Mouse (Mus musculus) erythroblast, embryonic 14.5 days (primary cell): ENCODE measurements at regions not wholly inside any gene's neighbourhood (a gene's known extent, or its start where the extent isn't known, plus 50 kb on each side); places are given as distances from the start of the nearest gene placed in this dataset.

ENCODE experiments used
- H3K27me3 ChIP-seq: 2 replicates; pipeline ENCODE4 v1.6.1; 2012; ENCODE audit warnings: inconsistent platforms; ENCODE audit not compliant: control insufficient read depth
- H3K36me3 ChIP-seq: 2 replicates; pipeline ENCODE4 v1.6.1; 2012; ENCODE audit warnings: mild to moderate bottlenecking, inconsistent platforms; ENCODE audit not compliant: control insufficient read depth
- H3K4me1 ChIP-seq: 2 replicates; pipeline ENCODE4 v1.6.1; 2012; ENCODE audit warnings: inconsistent platforms; ENCODE audit not compliant: control insufficient read depth
- H3K4me3 ChIP-seq: replicated peaks from 2 replicates; pipeline ENCODE3; 2012; ENCODE audit warnings: moderate library complexity, mild to moderate bottlenecking, inconsistent platforms
- H3K9me3 ChIP-seq: 2 replicates; pipeline ENCODE4 v1.6.1; 2012; ENCODE audit warnings: low read length, inconsistent platforms, mixed read lengths; ENCODE audit not compliant: control insufficient read depth
- GATA1 ChIP-seq: IDR thresholded peaks from 2 replicates; pipeline ENCODE4 v1.6.1; 2012; ENCODE audit warnings: low read length, inconsistent platforms, mixed read lengths
- TAL1 ChIP-seq: IDR thresholded peaks from 3 replicates; pipeline ENCODE4 v1.6.1; 2012; ENCODE audit warnings: low read length, inconsistent platforms, mixed read lengths

GRCm38 (mm10) chr2:46371755-46372154, 1254.6 kb upstream of the Zeb2 start:
- H3K27me3 ChIP-seq, result no peaks in the 10 kb centered on the region
- TF ChIP-seq GATA1, result no peak
- TF ChIP-seq TAL1, result no peak

GRCm38 (mm10) chr2:46370949-46371348, 1253.8 kb upstream of the Zeb2 start:
- Histone ChIP-seq H3K4me3 (no peak overlapping the region), H3K9me3 (no peaks in the 10 kb centered on the region), H3K4me1 (peaks cover 2% of the 10 kb centered on the region; the same call in 1 of the 2 replicates), H3K27me3 (no peaks in the 10 kb centered on the region), H3K36me3 (no peaks in the 10 kb centered on the region)
- TF ChIP-seq TAL1 (no peak), GATA1 (no peak)

More at GRCm38 (mm10) chr2:46371755-46372154, 1254.6 kb upstream of the Zeb2 start:
- H3K4me1 ChIP-seq, result peaks cover 2% of the 10 kb centered on the region; the same call in 1 of the 2 replicates
- H3K4me3 ChIP-seq, result no peak overlapping the region
- H3K9me3 ChIP-seq, result no peaks in the 10 kb centered on the region
- no peaks in the 10 kb centered on the region for H3K36me3 ChIP-seq

- Histone ChIP-seq H3K27me3 (no peaks in the 10 kb centered on the region), H3K4me1 (peaks cover 2% of the 10 kb centered on the region; the same call in 1 of the 2 replicates), H3K9me3 (no peaks in the 10 kb centered on the region), H3K4me3 (no peak overlapping the region), H3K36me3 (no peaks in the 10 kb centered on the region)
- TF ChIP-seq GATA1 (no peak), TAL1 (no peak)
These were observed 1251.7 kb upstream of the Zeb2 start for GRCm38 (mm10) chr2:46368882-46369281.

GRCm38 (mm10) chr2:46366135-46366485, 1248.9 kb upstream of the Zeb2 start:
- Histone ChIP-seq H3K27me3 (no peaks in the 10 kb centered on the region), H3K4me3 (no peak overlapping the region), H3K9me3 (no peaks in the 10 kb centered on the region), H3K36me3 (no peaks in the 10 kb centered on the region), H3K4me1 (peaks cover 2% of the 10 kb centered on the region; the same call in 1 of the 2 replicates)
- no peak for TF ChIP-seq TAL1
- TF ChIP-seq GATA1, result no peak

GRCm38 (mm10) chr2:46365428-46366134, 1248.4 kb upstream of the Zeb2 start:
- Histone ChIP-seq H3K9me3 (no peaks in the 10 kb centered on the region), H3K4me3 (no peak overlapping the region), H3K27me3 (no peaks in the 10 kb centered on the region), H3K4me1 (no peaks in the 10 kb centered on the region), H3K36me3 (no peaks in the 10 kb centered on the region)
- TF ChIP-seq TAL1 (no peak), GATA1 (no peak)

GRCm38 (mm10) chr2:46360049-46360712, 1243.0 kb upstream of the Zeb2 start:
- Histone ChIP-seq H3K9me3 (no peaks in the 10 kb centered on the region), H3K4me3 (no peak overlapping the region), H3K27me3 (no peaks in the 10 kb centered on the region), H3K36me3 (no peaks in the 10 kb centered on the region), H3K4me1 (no peaks in the 10 kb centered on the region)
- no peak for TF ChIP-seq GATA1
- TF ChIP-seq TAL1, result no peak

GRCm38 (mm10) chr2:46358225-46358624, 1241.0 kb upstream of the Zeb2 start:
- TF ChIP-seq TAL1 (no peak), GATA1 (no peak)
- Histone ChIP-seq H3K27me3 (no peaks in the 10 kb centered on the region), H3K9me3 (no peaks in the 10 kb centered on the region), H3K4me1 (no peaks in the 10 kb centered on the region), H3K4me3 (no peak overlapping the region), H3K36me3 (no peaks in the 10 kb centered on the region)

GRCm38 (mm10) chr2:46356651-46357050, 1239.5 kb upstream of the Zeb2 start:
- Histone ChIP-seq H3K9me3 (no peaks in the 10 kb centered on the region), H3K36me3 (no peaks in the 10 kb centered on the region), H3K4me1 (no peaks in the 10 kb centered on the region), H3K4me3 (no peak overlapping the region), H3K27me3 (no peaks in the 10 kb centered on the region)
- no peak for TF ChIP-seq TAL1
- no peak for TF ChIP-seq GATA1

GRCm38 (mm10) chr2:46340694-46341093, 1223.5 kb upstream of the Zeb2 start:
- Histone ChIP-seq H3K9me3 (no peaks in the 10 kb centered on the region), H3K36me3 (no peaks in the 10 kb centered on the region), H3K27me3 (no peaks in the 10 kb centered on the region), H3K4me3 (no peak overlapping the region), H3K4me1 (no peaks in the 10 kb centered on the region)
- no peak for TF ChIP-seq TAL1

- Histone ChIP-seq H3K4me3 (no peak overlapping the region), H3K9me3 (no peaks in the 10 kb centered on the region), H3K36me3 (no peaks in the 10 kb centered on the region), H3K27me3 (no peaks in the 10 kb centered on the region), H3K4me1 (no peaks in the 10 kb centered on the region)
- TF ChIP-seq TAL1 (no peak), GATA1 (no peak)
These were observed 1199.5 kb upstream of the Zeb2 start for GRCm38 (mm10) chr2:46316666-46317065.
